Mouse (Mus musculus): ENCODE measurements at regions not wholly inside any gene's neighbourhood (a gene's known extent, or its start where the extent isn't known, plus 50 kb on each side); places are given as distances from the start of the nearest gene placed in this dataset.

- Histone ChIP-seq H3K27me3 (ENCODE audit: control insufficient read depth, insufficient read depth, low read length) (no peaks in the 10 kb centered on the region), H3K36me3 (ENCODE audit: control insufficient read depth, insufficient read depth, low read length) (no peaks in the 10 kb centered on the region), H3K9me3 (ENCODE audit: control insufficient read depth, low read length) (no peaks in the 10 kb centered on the region), H3K9ac (ENCODE audit: low read length) (no peak overlapping the region), H3K4me3 (ENCODE audit: low read depth, low read length) (no peak overlapping the region), H3K4me2 (no peak overlapping the region), H3K27ac (ENCODE audit: low read depth, low read length) (no peak overlapping the region), H3K4me1 (ENCODE audit: control insufficient read depth, insufficient read depth, low read length) (no peaks in the 10 kb centered on the region)
- ATAC-seq (ENCODE audit: low FRiP score) (no peak), DNase-seq (ENCODE audit: low spot score, missing footprints) (peak; percentile 92)
- 30% methylated on average over 6 of the region's 6 CpGs for WGBS
Measured at GRCm38 (mm10) chr8:26345078-26345477, 225.7 kb downstream of the Gm45692 start.

- H3K9ac ChIP-seq (ENCODE audit: low read length), result no peak overlapping the region
- WGBS, result 89% methylated on average over 7 of the region's 7 CpGs
- no peaks in the 10 kb centered on the region for H3K27me3 ChIP-seq (ENCODE audit: control insufficient read depth, insufficient read depth, low read length)
- DNase-seq (ENCODE audit: low spot score, missing footprints) (no peak), ATAC-seq (ENCODE audit: low FRiP score) (no peak)
- no peak overlapping the region for H3K4me2 ChIP-seq
- no peaks in the 10 kb centered on the region for H3K36me3 ChIP-seq (ENCODE audit: control insufficient read depth, insufficient read depth, low read length)
- H3K9me3 ChIP-seq (ENCODE audit: control insufficient read depth, low read length), result no peaks in the 10 kb centered on the region
- no peak overlapping the region for H3K27ac ChIP-seq (ENCODE audit: low read depth, low read length)
- H3K4me1 ChIP-seq (ENCODE audit: control insufficient read depth, insufficient read depth, low read length), result no peaks in the 10 kb centered on the region
- no peak overlapping the region for H3K4me3 ChIP-seq (ENCODE audit: low read depth, low read length)
Measured at GRCm38 (mm10) chr8:26349231-26349630, 229.9 kb downstream of the Gm45692 start.

GRCm38 (mm10) chr8:26349854-26350253 lies 230.5 kb downstream of the Gm45692 start:
- H3K27me3 ChIP-seq (ENCODE audit: control insufficient read depth, insufficient read depth, low read length), result no peaks in the 10 kb centered on the region
- H3K9ac ChIP-seq (ENCODE audit: low read length), result no peak overlapping the region
- H3K4me3 ChIP-seq (ENCODE audit: low read depth, low read length), result no peak overlapping the region
- ATAC-seq (ENCODE audit: low FRiP score), result no peak
- no peaks in the 10 kb centered on the region for H3K36me3 ChIP-seq (ENCODE audit: control insufficient read depth, insufficient read depth, low read length)
- H3K27ac ChIP-seq (ENCODE audit: low read depth, low read length), result no peak overlapping the region
- H3K9me3 ChIP-seq (ENCODE audit: control insufficient read depth, low read length), result no peaks in the 10 kb centered on the region
- DNase-seq (ENCODE audit: low spot score, missing footprints), result no peak
- WGBS, result 86% methylated on average over 3 of the region's 3 CpGs
- H3K4me2 ChIP-seq, result no peak overlapping the region
- H3K4me1 ChIP-seq (ENCODE audit: control insufficient read depth, insufficient read depth, low read length), result no peaks in the 10 kb centered on the region

- Histone ChIP-seq H3K27ac (ENCODE audit: low read depth, low read length) (no peak overlapping the region), H3K4me1 (ENCODE audit: control insufficient read depth, insufficient read depth, low read length) (no peaks in the 10 kb centered on the region)
Measured at GRCm38 (mm10) chr8:26350616-26351015, 231.3 kb downstream of the Gm45692 start.

GRCm38 (mm10) chr8:26351643-26352540 lies 232.6 kb downstream of the Gm45692 start:
- Histone ChIP-seq H3K4me3 (ENCODE audit: low read depth, low read length) (no peak overlapping the region), H3K4me2 (no peak overlapping the region), H3K4me1 (ENCODE audit: control insufficient read depth, insufficient read depth, low read length) (no peaks in the 10 kb centered on the region), H3K27ac (ENCODE audit: low read depth, low read length) (no peak overlapping the region), H3K36me3 (ENCODE audit: control insufficient read depth, insufficient read depth, low read length) (no peaks in the 10 kb centered on the region), H3K9ac (ENCODE audit: low read length) (no peak overlapping the region), H3K9me3 (ENCODE audit: control insufficient read depth, low read length) (no peaks in the 10 kb centered on the region), H3K27me3 (ENCODE audit: control insufficient read depth, insufficient read depth, low read length) (no peaks in the 10 kb centered on the region)
- ATAC-seq (ENCODE audit: low FRiP score), result no peak
- no peak for DNase-seq (ENCODE audit: low spot score, missing footprints)
- 77% methylated on average over 21 of the region's 21 CpGs for WGBS

More at GRCm38 (mm10) chr8:26350616-26351015, 231.3 kb downstream of the Gm45692 start:
- ATAC-seq (ENCODE audit: low FRiP score), result no peak
- WGBS, result 82% methylated on average over 4 of the region's 4 CpGs
- no peak overlapping the region for H3K4me3 ChIP-seq (ENCODE audit: low read depth, low read length)
- H3K36me3 ChIP-seq (ENCODE audit: control insufficient read depth, insufficient read depth, low read length), result no peaks in the 10 kb centered on the region
- DNase-seq (ENCODE audit: low spot score, missing footprints), result peak; percentile 14
- no peaks in the 10 kb centered on the region for H3K27me3 ChIP-seq (ENCODE audit: control insufficient read depth, insufficient read depth, low read length)
- no peak overlapping the region for H3K4me2 ChIP-seq
- H3K9ac ChIP-seq (ENCODE audit: low read length), result no peak overlapping the region
- H3K9me3 ChIP-seq (ENCODE audit: control insufficient read depth, low read length), result no peaks in the 10 kb centered on the region

GRCm38 (mm10) chr8:26352541-26353010 lies 233.2 kb downstream of the Gm45692 start:
- no peak overlapping the region for H3K9ac ChIP-seq (ENCODE audit: low read length)
- no peaks in the 10 kb centered on the region for H3K36me3 ChIP-seq (ENCODE audit: control insufficient read depth, insufficient read depth, low read length)
- H3K4me3 ChIP-seq (ENCODE audit: low read depth, low read length), result no peak overlapping the region
- H3K4me1 ChIP-seq (ENCODE audit: control insufficient read depth, insufficient read depth, low read length), result no peaks in the 10 kb centered on the region
- DNase-seq (ENCODE audit: low spot score, missing footprints) (no peak), ATAC-seq (ENCODE audit: low FRiP score) (no peak)
- H3K27ac ChIP-seq (ENCODE audit: low read depth, low read length), result no peak overlapping the region
- no peaks in the 10 kb centered on the region for H3K27me3 ChIP-seq (ENCODE audit: control insufficient read depth, insufficient read depth, low read length)
- H3K9me3 ChIP-seq (ENCODE audit: control insufficient read depth, low read length), result no peaks in the 10 kb centered on the region
- H3K4me2 ChIP-seq, result no peak overlapping the region
- 74% methylated on average over 9 of the region's 9 CpGs for WGBS

GRCm38 (mm10) chr8:26353476-26353875 lies 234.1 kb downstream of the Gm45692 start:
- 79% methylated on average over 3 of the region's 3 CpGs for WGBS
- no peak overlapping the region for H3K27ac ChIP-seq (ENCODE audit: low read depth, low read length)
- ATAC-seq (ENCODE audit: low FRiP score), result no peak

GRCm38 (mm10) chr8:26354516-26354915 lies 235.2 kb downstream of the Gm45692 start:
- Histone ChIP-seq H3K27me3 (ENCODE audit: control insufficient read depth, insufficient read depth, low read length) (no peaks in the 10 kb centered on the region), H3K4me1 (ENCODE audit: control insufficient read depth, insufficient read depth, low read length) (no peaks in the 10 kb centered on the region), H3K36me3 (ENCODE audit: control insufficient read depth, insufficient read depth, low read length) (no peaks in the 10 kb centered on the region), H3K9ac (ENCODE audit: low read length) (no peak overlapping the region), H3K27ac (ENCODE audit: low read depth, low read length) (no peak overlapping the region), H3K4me2 (no peak overlapping the region), H3K4me3 (ENCODE audit: low read depth, low read length) (no peak overlapping the region), H3K9me3 (ENCODE audit: control insufficient read depth, low read length) (no peaks in the 10 kb centered on the region)
- ATAC-seq (ENCODE audit: low FRiP score), result no peak
- WGBS, result 67% methylated on average over 4 of the region's 4 CpGs
- DNase-seq (ENCODE audit: low spot score, missing footprints), result no peak

More at GRCm38 (mm10) chr8:26353476-26353875, 234.1 kb downstream of the Gm45692 start:
- no peaks in the 10 kb centered on the region for H3K9me3 ChIP-seq (ENCODE audit: control insufficient read depth, low read length)
- H3K4me1 ChIP-seq (ENCODE audit: control insufficient read depth, insufficient read depth, low read length), result no peaks in the 10 kb centered on the region
- no peaks in the 10 kb centered on the region for H3K36me3 ChIP-seq (ENCODE audit: control insufficient read depth, insufficient read depth, low read length)
- H3K27me3 ChIP-seq (ENCODE audit: control insufficient read depth, insufficient read depth, low read length), result no peaks in the 10 kb centered on the region
- DNase-seq (ENCODE audit: low spot score, missing footprints), result no peak
- H3K9ac ChIP-seq (ENCODE audit: low read length), result no peak overlapping the region
- H3K4me2 ChIP-seq, result no peak overlapping the region
- H3K4me3 ChIP-seq (ENCODE audit: low read depth, low read length), result no peak overlapping the region

GRCm38 (mm10) chr8:26356801-26357200 lies 237.5 kb downstream of the Gm45692 start:
- Histone ChIP-seq H3K27ac (ENCODE audit: low read depth, low read length) (no peak overlapping the region), H3K9ac (ENCODE audit: low read length) (no peak overlapping the region), H3K9me3 (ENCODE audit: control insufficient read depth, low read length) (no peaks in the 10 kb centered on the region), H3K36me3 (ENCODE audit: control insufficient read depth, insufficient read depth, low read length) (no peaks in the 10 kb centered on the region), H3K4me1 (ENCODE audit: control insufficient read depth, insufficient read depth, low read length) (no peaks in the 10 kb centered on the region), H3K4me3 (ENCODE audit: low read depth, low read length) (no peak overlapping the region), H3K4me2 (no peak overlapping the region), H3K27me3 (ENCODE audit: control insufficient read depth, insufficient read depth, low read length) (no peaks in the 10 kb centered on the region)
- DNase-seq (ENCODE audit: low spot score, missing footprints) (no peak), ATAC-seq (ENCODE audit: low FRiP score) (no peak)
- WGBS, result 89% methylated on average over 8 of the region's 8 CpGs

Measured in midbrain, embryonic 11.5 days (tissue).